Mouse (Mus musculus) embryo, embryonic 11 days (tissue): ENCODE measurements at regions not wholly inside any gene's neighbourhood (a gene's known extent, or its start where the extent isn't known, plus 50 kb on each side); places are given as distances from the start of the nearest gene placed in this dataset.

Experiments
- DNase-seq: peaks from one replicate; pipeline ENCODE4 v3.0.0-alpha.2; 2015

- no peak for DNase-seq
Observed at GRCm38 (mm10) chr7:50993707-50994106, 394.7 kb downstream of the 4933405O20Rik start.

GRCm38 (mm10) chr7:51041899-51042667 lies 443.1 kb downstream of the 4933405O20Rik start:
- DNase-seq: peak; percentile 5

- DNase-seq: no peak
Observed at GRCm38 (mm10) chr7:51051496-51051895, 452.5 kb downstream of the 4933405O20Rik start.

- DNase-seq: no peak
Observed at GRCm38 (mm10) chr7:51068376-51068775, 442.5 kb upstream of the Ano5 start.

GRCm38 (mm10) chr7:51093774-51094173 lies 417.1 kb upstream of the Ano5 start:
- no peak for DNase-seq

- no peak for DNase-seq
Observed at GRCm38 (mm10) chr7:51101166-51101565, 409.7 kb upstream of the Ano5 start.

GRCm38 (mm10) chr7:51140796-51141195 lies 370.0 kb upstream of the Ano5 start:
- no peak for DNase-seq

- no peak for DNase-seq
Observed at GRCm38 (mm10) chr7:51175211-51175610, 335.6 kb upstream of the Ano5 start.

- no peak for DNase-seq
Observed at GRCm38 (mm10) chr7:51215487-51216232, 295.2 kb upstream of the Ano5 start.

GRCm38 (mm10) chr7:51216233-51216605 lies 294.6 kb upstream of the Ano5 start:
- DNase-seq: no peak

- no peak for DNase-seq
Observed at GRCm38 (mm10) chr7:51221351-51221750, 289.5 kb upstream of the Ano5 start.

- no peak for DNase-seq
Observed at GRCm38 (mm10) chr7:51221806-51222205, 289.0 kb upstream of the Ano5 start.

GRCm38 (mm10) chr7:51227136-51227535 lies 283.7 kb upstream of the Ano5 start:
- no peak for DNase-seq

- no peak for DNase-seq
Observed at GRCm38 (mm10) chr7:51234616-51235015, 276.2 kb upstream of the Ano5 start.

GRCm38 (mm10) chr7:51247695-51248094 lies 263.1 kb upstream of the Ano5 start:
- no peak for DNase-seq

GRCm38 (mm10) chr7:51254461-51254860 lies 256.4 kb upstream of the Ano5 start:
- DNase-seq: no peak

- DNase-seq: no peak
Observed at GRCm38 (mm10) chr7:51259160-51259831, 251.5 kb upstream of the Ano5 start.

- DNase-seq: no peak
Observed at GRCm38 (mm10) chr7:51264166-51264565, 246.7 kb upstream of the Ano5 start.

GRCm38 (mm10) chr7:51265896-51266295 lies 244.9 kb upstream of the Ano5 start:
- DNase-seq: no peak

GRCm38 (mm10) chr7:51266879-51267278 lies 243.9 kb upstream of the Ano5 start:
- no peak for DNase-seq

GRCm38 (mm10) chr7:51268743-51269142 lies 242.1 kb upstream of the Ano5 start:
- no peak for DNase-seq

GRCm38 (mm10) chr7:51270531-51271090 lies 240.2 kb upstream of the Ano5 start:
- DNase-seq: peak; percentile 77

- no peak for DNase-seq
Observed at GRCm38 (mm10) chr7:51281470-51281869, 229.4 kb upstream of the Ano5 start.
